Mouse (Mus musculus): ENCODE measurements at regions not wholly inside any gene's neighbourhood (a gene's known extent, or its start where the extent isn't known, plus 50 kb on each side); places are given as distances from the start of the nearest gene placed in this dataset.

- Histone ChIP-seq H3K27ac (ENCODE audit: insufficient read depth, low read depth) (no peak overlapping the region), H3K27me3 (replicated peaks) (no peaks in the 10 kb centered on the region), H3K9ac (ENCODE audit: insufficient read depth, low read depth) (no peak overlapping the region), H3K36me3 (replicated peaks in 1 of 2; ENCODE audit: control insufficient read depth in 1 of 2, insufficient read depth in 1 of 2, low read length in 1 of 2) (no peaks in the 10 kb centered on the region), H3K9me3 (replicated peaks; ENCODE audit: low read length) (no peaks in the 10 kb centered on the region), H3K79me2 (replicated peaks; ENCODE audit: control insufficient read depth, extremely low read depth, insufficient read depth, poor library complexity, severe bottlenecking) (no peaks in the 10 kb centered on the region), H3K4me1 (ENCODE audit: control insufficient read depth in 1 of 2, insufficient read depth in 2 of 2) (no peaks in the 10 kb centered on the region), H3K4me2 (ENCODE audit: insufficient read depth, low read depth, poor library complexity, severe bottlenecking) (no peak overlapping the region), H3K4me3 (replicated peaks in 1 of 3; ENCODE audit: low read depth in 2 of 3, low read length in 2 of 3, poor library complexity in 1 of 3) (no peak overlapping the region)
- TF ChIP-seq PAX5 (IDR thresholded peaks at IDR 0.05; ENCODE audit: low read length) (no peak), ZC3H11A (IDR thresholded peaks at IDR 0.05; ENCODE audit: low read depth, low read length) (no peak), ZNF384 (IDR thresholded peaks at IDR 0.05; ENCODE audit: low read depth, low read length) (no peak), MEF2A (IDR thresholded peaks at IDR 0.05; ENCODE audit: borderline replicate concordance, low read depth, low read length) (no peak), RAD21 (IDR thresholded peaks at IDR 0.05; ENCODE audit: low read depth, low read length) (no peak), ETS1 (conservative IDR thresholded peaks at IDR 0.05; ENCODE audit: low read depth, low read length) (no peak), CTCF (conservative IDR thresholded peaks at IDR 0.05 in 1 of 2, IDR thresholded peaks at IDR 0.05 in 1 of 2; ENCODE audit: low read depth in 2 of 2, low read length in 2 of 2) (no peak), POLR2AphosphoS2 (IDR thresholded peaks at IDR 0.05; ENCODE audit: low read depth, low read length) (no peak), SIN3A (IDR thresholded peaks at IDR 0.05; ENCODE audit: low read length) (no peak), TCF12 (IDR thresholded peaks at IDR 0.05; ENCODE audit: low read depth, low read length) (no peak), USF2 (conservative IDR thresholded peaks at IDR 0.05; ENCODE audit: low read depth, low read length) (no peak), MXI1 (IDR thresholded peaks at IDR 0.05; ENCODE audit: low read depth, low read length) (no peak), ZMIZ1 (IDR thresholded peaks at IDR 0.05; ENCODE audit: low read depth, low read length) (no peak), CHD1 (IDR thresholded peaks at IDR 0.05; ENCODE audit: low read depth, low read length) (no peak), MYC (IDR thresholded peaks at IDR 0.05; ENCODE audit: low read depth, low read length) (no peak), GABPA (IDR thresholded peaks at IDR 0.05; ENCODE audit: insufficient replicate concordance, low read depth, low read length) (no peak), USF1 (IDR thresholded peaks at IDR 0.05; ENCODE audit: low read depth, low read length) (no peak), SMC3 (IDR thresholded peaks at IDR 0.05; ENCODE audit: low read depth, low read length) (no peak), MAFK (IDR thresholded peaks at IDR 0.05; ENCODE audit: insufficient replicate concordance, low read length) (no peak)
- DNase-seq (ENCODE audit: extremely low read depth), result no peak
- dilution Hi-C loops (cut with MboI; ENCODE audit: extremely low pct_ligation_motif_present, extremely low pct_unique_long_range_greater_than_20kb, low sequenced_read_pairs) (no loop called here), in situ Hi-C loops (cut with MboI; ENCODE audit: low pct_ligation_motif_present, low pct_unique_long_range_greater_than_20kb, low sequenced_read_pairs) (no loop called here)
Observed at GRCm38 (mm10) chr9:87784872-87785271, 53.8 kb upstream of the Tbx18 start.

GRCm38 (mm10) chr9:87811746-87812145 is 80.7 kb upstream of the Tbx18 start:
- no peak for TF ChIP-seq RCOR1 (conservative IDR thresholded peaks at IDR 0.05; ENCODE audit: low read depth, low read length)
- TF ChIP-seq USF1 (IDR thresholded peaks at IDR 0.05; ENCODE audit: low read depth, low read length), result no peak
- TF ChIP-seq KAT2A (IDR thresholded peaks at IDR 0.05; ENCODE audit: insufficient replicate concordance, low read length), result no peak
- TF ChIP-seq SMC3 (IDR thresholded peaks at IDR 0.05; ENCODE audit: low read depth, low read length), result no peak
- TF ChIP-seq MYC (IDR thresholded peaks at IDR 0.05; ENCODE audit: low read depth, low read length), result no peak
- no peak for TF ChIP-seq USF2 (conservative IDR thresholded peaks at IDR 0.05; ENCODE audit: low read depth, low read length)
- TF ChIP-seq CHD2 (IDR thresholded peaks at IDR 0.05; ENCODE audit: low read length), result no peak
- no peak for TF ChIP-seq JUND (conservative IDR thresholded peaks at IDR 0.05; ENCODE audit: low read depth, low read length)
- TF ChIP-seq POLR2A (IDR thresholded peaks at IDR 0.05; ENCODE audit: low read depth, low read length), result no peak
- TF ChIP-seq POLR2AphosphoS2 (IDR thresholded peaks at IDR 0.05; ENCODE audit: low read depth, low read length), result no peak
- TF ChIP-seq MAFK (IDR thresholded peaks at IDR 0.05; ENCODE audit: insufficient replicate concordance, low read length), result no peak
- TF ChIP-seq E2F4 (IDR thresholded peaks at IDR 0.05; ENCODE audit: insufficient replicate concordance, low read depth, low read length), result no peak
- no peak for TF ChIP-seq JUN (IDR thresholded peaks at IDR 0.05; ENCODE audit: insufficient read depth, low read depth, low read length)
- no peak for TF ChIP-seq SIN3A (IDR thresholded peaks at IDR 0.05; ENCODE audit: low read length)
- TF ChIP-seq RAD21 (IDR thresholded peaks at IDR 0.05; ENCODE audit: low read depth, low read length), result no peak
- no peak for TF ChIP-seq TCF12 (IDR thresholded peaks at IDR 0.05; ENCODE audit: low read depth, low read length)
- no peak for TF ChIP-seq ELF1 (IDR thresholded peaks at IDR 0.05; ENCODE audit: low read depth, low read length)
- no peak for TF ChIP-seq MAZ (IDR thresholded peaks at IDR 0.05; ENCODE audit: low read depth, low read length)
- Histone ChIP-seq H3K9me3 (replicated peaks; ENCODE audit: low read length) (no peaks in the 10 kb centered on the region), H3K4me3 (replicated peaks in 1 of 3; ENCODE audit: low read depth in 2 of 3, low read length in 2 of 3, poor library complexity in 1 of 3) (no peak overlapping the region), H3K9ac (ENCODE audit: insufficient read depth, low read depth) (no peak overlapping the region), H3K4me1 (ENCODE audit: control insufficient read depth in 1 of 2, insufficient read depth in 2 of 2) (peaks cover 0 to 5% of the 10 kb centered on the region in 2 experiments; a peak in 1 of 4 replicates), H3K36me3 (replicated peaks in 1 of 2; ENCODE audit: control insufficient read depth in 1 of 2, insufficient read depth in 1 of 2, low read length in 1 of 2) (no peaks in the 10 kb centered on the region), H3K4me2 (ENCODE audit: insufficient read depth, low read depth, poor library complexity, severe bottlenecking) (no peak overlapping the region), H3K27me3 (replicated peaks) (no peaks in the 10 kb centered on the region), H3K79me2 (replicated peaks; ENCODE audit: control insufficient read depth, extremely low read depth, insufficient read depth, poor library complexity, severe bottlenecking) (no peaks in the 10 kb centered on the region), H3K27ac (ENCODE audit: insufficient read depth, low read depth) (no peak overlapping the region)
- dilution Hi-C loops (cut with MboI; ENCODE audit: extremely low pct_ligation_motif_present, extremely low pct_unique_long_range_greater_than_20kb, low sequenced_read_pairs), result no loop called here
- in situ Hi-C loops (cut with MboI; ENCODE audit: low pct_ligation_motif_present, low pct_unique_long_range_greater_than_20kb, low sequenced_read_pairs), result no loop called here
- no peak for DNase-seq (ENCODE audit: extremely low read depth)
